Mouse (Mus musculus): ENCODE data around the gene Cetn4. TPM values are rescaled to one million over a fixed set of nuclear protein-coding genes. Genes with fewer than 3 reads are reported as not detected.

Cetn4 gene
- 0.84 and 1.7 TPM in 2 replicates for polyA plus RNA-seq (2015; fragmentation: Nextera tagmentation; extraction: Ambion mirVana)

DNA sequence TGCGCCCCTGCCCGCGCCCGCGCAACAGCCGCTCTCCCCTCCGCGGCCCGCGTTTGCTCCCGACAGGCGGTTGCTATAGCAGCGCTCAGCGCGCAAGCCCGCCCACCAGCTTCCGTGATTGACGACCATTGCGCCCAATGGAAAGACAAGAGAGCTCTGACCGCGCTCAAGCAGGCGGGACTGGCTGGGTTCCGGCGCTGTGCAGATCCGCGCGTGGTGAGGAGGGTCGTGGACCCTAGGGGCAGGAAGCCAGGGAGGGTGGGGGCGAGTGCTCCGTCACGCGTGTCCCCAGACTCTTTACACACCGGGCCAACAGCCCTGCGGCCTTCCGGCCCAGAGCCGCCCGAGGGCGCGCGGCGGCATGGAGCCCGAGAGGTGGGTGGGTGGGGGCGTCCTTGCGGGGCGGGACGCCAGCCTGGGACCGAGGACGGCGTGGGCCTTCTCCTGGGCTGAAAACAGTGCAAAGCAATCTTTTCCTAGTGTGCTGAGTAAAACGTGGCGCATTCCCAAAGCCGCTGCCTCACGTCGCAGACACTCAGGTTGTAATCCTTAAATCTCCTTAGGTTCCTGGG lies at the start of gene Cetn4, which contains the start of gene Bbs12:
Gene Cetn4, minus strand, starts transcription at position 339 of the 572 bp plus-strand sequence.
Gene Bbs12, plus strand, starts transcription at position 185 of the 572 bp plus-strand sequence.
- ATAC-seq (ENCODE audit: insufficient read depth) = peak; percentile 100
- under 1% methylated on average over 54 of the region's 54 CpGs for WGBS (ENCODE audit: insufficient replicate concordance)

GRCm38 (mm10) chr3:37360729-37361128 lies 48.2 kb upstream of the Cetn4 start:
- Histone ChIP-seq H3K36me3 (replicated peaks) (no peaks in the 10 kb centered on the region), H3K4me2 (no peak overlapping the region), H3K4me3 (replicated peaks) (no peak overlapping the region), H3K27me3 (peaks cover 9% of the 10 kb centered on the region; the same call in 1 of the 2 replicates), H3K27ac (replicated peaks) (no peak overlapping the region), H3K9ac (no peak overlapping the region), H3K4me1 (replicated peaks) (no peaks in the 10 kb centered on the region), H3K9me3 (replicated peaks) (no peaks in the 10 kb centered on the region)
- no peak for ATAC-seq (ENCODE audit: insufficient read depth)
- WGBS (ENCODE audit: insufficient replicate concordance) = 48% methylated on average over 9 of the region's 9 CpGs

More for the DNA sequence above, at the start of gene Cetn4, which contains the start of gene Bbs12:
- Histone ChIP-seq H3K4me2 (peak within 1 kb of the TSS; percentile 90), H3K9ac (peak within 1 kb of the TSS; percentile 73), H3K9me3 (replicated peaks) (no peaks in the 10 kb centered on the region), H3K27me3 (no peaks in the 10 kb centered on the region), H3K4me3 (replicated peaks) (peak within 1 kb of the TSS; percentile 80), H3K27ac (replicated peaks) (peak within 1 kb of the TSS; percentile 43), H3K36me3 (replicated peaks) (no peaks in the 10 kb centered on the region), H3K4me1 (replicated peaks) (peaks cover 19% of the 10 kb centered on the region)

- Histone ChIP-seq H3K9me3 (replicated peaks) (no peaks in the 10 kb centered on the region), H3K4me3 (replicated peaks) (no peak overlapping the region), H3K27ac (replicated peaks) (no peak overlapping the region), H3K4me1 (replicated peaks) (peaks cover 6% of the 10 kb centered on the region), H3K36me3 (replicated peaks) (no peaks in the 10 kb centered on the region), H3K9ac (no peak overlapping the region), H3K27me3 (peaks cover 20% of the 10 kb centered on the region), H3K4me2 (no peak overlapping the region)
- no peak for ATAC-seq (ENCODE audit: insufficient read depth)
- WGBS (ENCODE audit: insufficient replicate concordance) = 81% methylated on average over 1 of the region's 1 CpGs
Observed at GRCm38 (mm10) chr3:37354737-37355136, 42.2 kb upstream of the Cetn4 start.

DNA sequence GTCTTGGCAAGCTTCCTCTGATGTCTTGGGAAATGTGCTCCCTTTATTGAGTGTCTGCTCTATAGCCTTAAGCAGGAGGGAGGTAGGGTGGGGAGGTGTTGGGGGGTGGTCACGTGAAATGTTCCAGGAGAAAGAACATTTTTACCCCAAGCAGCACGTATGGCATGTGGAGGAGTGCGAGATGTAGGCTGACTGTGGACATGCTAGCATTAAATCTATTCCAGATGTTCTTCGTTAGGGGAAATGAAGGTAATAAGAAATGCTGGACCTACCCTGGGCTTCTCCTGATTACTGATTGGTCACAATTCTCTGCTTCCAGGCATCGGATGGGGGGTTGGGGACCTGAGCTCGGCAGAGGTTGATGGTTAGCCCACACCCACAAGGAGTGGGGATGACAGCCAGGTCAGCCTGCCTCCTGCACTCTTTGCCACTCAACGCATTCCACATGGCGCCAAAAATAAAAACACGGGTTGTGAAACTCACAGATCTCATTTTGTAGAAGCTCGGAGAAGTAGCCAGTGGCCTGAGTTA lies 41.5 kb upstream of the Cetn4 start:
- H3K27ac ChIP-seq (replicated peaks) = no peak overlapping the region
- no peaks in the 10 kb centered on the region for H3K36me3 ChIP-seq (replicated peaks)
- peaks cover 13% of the 10 kb centered on the region for H3K4me1 ChIP-seq (replicated peaks)
- no peaks in the 10 kb centered on the region for H3K9me3 ChIP-seq (replicated peaks)
- peaks cover 20% of the 10 kb centered on the region for H3K27me3 ChIP-seq
- 67% methylated on average over 10 of the region's 10 CpGs for WGBS (ENCODE audit: insufficient replicate concordance)
- ATAC-seq (ENCODE audit: insufficient read depth) = no peak
- H3K4me2 ChIP-seq = no peak overlapping the region
- H3K4me3 ChIP-seq (replicated peaks) = no peak overlapping the region
- no peak overlapping the region for H3K9ac ChIP-seq

DNA sequence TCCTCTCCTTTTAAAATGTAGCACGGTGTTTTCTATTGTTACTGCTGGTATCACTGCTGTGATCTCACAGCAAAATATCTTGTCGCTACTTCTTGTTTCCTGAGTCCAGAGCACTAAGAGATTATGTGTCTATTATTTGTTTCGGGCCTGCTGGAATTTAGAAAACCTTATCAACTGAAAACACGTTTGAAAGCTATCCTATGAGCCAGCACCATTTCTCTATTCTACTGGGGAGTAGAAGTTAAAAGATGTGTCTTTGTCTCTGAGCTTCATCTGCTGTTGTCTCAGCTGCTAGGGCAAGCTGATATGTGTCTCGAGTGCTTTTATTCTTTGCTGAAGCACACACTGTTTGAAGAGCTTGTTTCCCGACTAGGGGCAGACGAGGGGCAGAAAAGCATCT lies 37.9 kb upstream of the Cetn4 start:
- Histone ChIP-seq H3K4me2 (no peak overlapping the region), H3K36me3 (replicated peaks) (no peaks in the 10 kb centered on the region)
- ATAC-seq (ENCODE audit: insufficient read depth) = peak; percentile 75

DNA sequence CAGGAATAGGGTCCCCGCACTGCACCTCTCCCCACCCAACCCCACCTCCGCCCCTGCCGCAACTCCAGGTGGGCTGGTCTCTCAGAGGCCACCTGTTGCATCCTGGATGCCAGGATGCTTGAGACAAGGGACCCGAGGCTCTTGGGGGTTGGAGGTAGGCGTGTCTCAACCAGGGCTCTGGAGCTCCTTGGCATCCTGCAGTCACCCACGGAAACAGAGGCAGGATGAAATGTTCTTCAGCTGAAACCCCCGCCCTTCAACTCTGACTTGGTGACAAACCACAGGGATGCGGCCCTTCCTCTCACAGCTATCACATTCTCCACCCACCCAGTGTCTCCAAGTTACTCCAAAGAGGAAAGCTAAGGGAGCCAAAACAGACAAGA lies 36.6 kb upstream of the Cetn4 start:
- no peak for ATAC-seq (ENCODE audit: insufficient read depth)
- Histone ChIP-seq H3K36me3 (replicated peaks) (no peaks in the 10 kb centered on the region), H3K9ac (no peak overlapping the region), H3K27me3 (peaks cover 59% of the 10 kb centered on the region), H3K4me2 (peak overlapping the region; percentile 79), H3K9me3 (replicated peaks) (no peaks in the 10 kb centered on the region), H3K27ac (replicated peaks) (no peak overlapping the region), H3K4me1 (replicated peaks) (peaks cover 22% of the 10 kb centered on the region), H3K4me3 (replicated peaks) (peak overlapping the region; percentile 53)
- 14% methylated on average over 8 of the region's 8 CpGs for WGBS (ENCODE audit: insufficient replicate concordance)

More for the DNA sequence above, 37.9 kb upstream of the Cetn4 start:
- Histone ChIP-seq H3K27me3 (peaks cover 55% of the 10 kb centered on the region), H3K9me3 (replicated peaks) (no peaks in the 10 kb centered on the region), H3K9ac (no peak overlapping the region), H3K27ac (replicated peaks) (no peak overlapping the region), H3K4me1 (replicated peaks) (peaks cover 22% of the 10 kb centered on the region), H3K4me3 (replicated peaks) (no peak overlapping the region)
- WGBS (ENCODE audit: insufficient replicate concordance) = 12% methylated on average over 7 of the region's 7 CpGs

- Histone ChIP-seq H3K9me3 (replicated peaks) (no peaks in the 10 kb centered on the region), H3K4me2 (peak within 1 kb of the TSS; percentile 79), H3K4me1 (replicated peaks) (peaks cover 22% of the 10 kb centered on the region), H3K36me3 (replicated peaks) (no peaks in the 10 kb centered on the region), H3K27me3 (peaks cover 66% of the 10 kb centered on the region), H3K4me3 (replicated peaks) (peak within 1 kb of the TSS; percentile 53), H3K9ac (peak within 1 kb of the TSS; percentile 11; the same call in 1 of the 2 replicates), H3K27ac (replicated peaks) (no peak within 1 kb of the TSS)
- WGBS (ENCODE audit: insufficient replicate concordance) = 2% methylated on average over 74 of the region's 75 CpGs
- no peak for ATAC-seq (ENCODE audit: insufficient read depth)
Observed at GRCm38 (mm10) chr3:37348221-37349165, 36.0 kb upstream of the Cetn4 start, which contains the start of gene Fgf2. TSS of gene Fgf2 (plus strand) at chr3:37348346.

- no peak overlapping the region for H3K9ac ChIP-seq
- peak overlapping the region; percentile 79 for H3K4me2 ChIP-seq
- H3K9me3 ChIP-seq (replicated peaks) = no peaks in the 10 kb centered on the region
- no peaks in the 10 kb centered on the region for H3K36me3 ChIP-seq (replicated peaks)
- H3K27ac ChIP-seq (replicated peaks) = no peak overlapping the region
- H3K4me3 ChIP-seq (replicated peaks) = no peak overlapping the region
- WGBS (ENCODE audit: insufficient replicate concordance) = 22% methylated on average over 9 of the region's 9 CpGs
- peaks cover 22% of the 10 kb centered on the region for H3K4me1 ChIP-seq (replicated peaks)
- ATAC-seq (ENCODE audit: insufficient read depth) = no peak
- peaks cover 72% of the 10 kb centered on the region for H3K27me3 ChIP-seq
Observed at GRCm38 (mm10) chr3:37347671-37348070, 35.2 kb upstream of the Cetn4 start.

DNA sequence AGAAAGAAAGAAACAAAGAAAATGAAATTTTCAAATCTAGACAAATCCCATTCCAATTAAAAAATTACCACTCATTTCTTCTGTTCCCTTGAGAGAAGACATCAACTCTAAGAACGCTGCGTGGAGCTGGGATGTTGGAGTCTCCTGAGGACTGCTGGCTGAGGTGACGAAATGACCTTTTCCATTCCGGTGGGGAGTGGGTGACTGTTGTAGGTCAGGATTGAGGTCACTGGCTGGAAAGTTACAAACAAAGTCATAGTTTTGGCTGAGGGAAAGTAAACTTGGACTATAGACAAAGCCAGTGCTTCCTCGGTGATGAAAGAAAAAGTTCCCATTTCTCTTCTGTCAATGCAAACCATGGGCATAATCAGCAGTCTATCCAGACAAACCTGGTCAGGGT lies 30.3 kb upstream of the Cetn4 start:
- no peak overlapping the region for H3K4me3 ChIP-seq (replicated peaks)
- H3K27ac ChIP-seq (replicated peaks) = no peak overlapping the region
- ATAC-seq (ENCODE audit: insufficient read depth) = no peak
- no peaks in the 10 kb centered on the region for H3K4me1 ChIP-seq (replicated peaks)
- no peaks in the 10 kb centered on the region for H3K36me3 ChIP-seq (replicated peaks)
- no peak overlapping the region for H3K4me2 ChIP-seq
- no peak overlapping the region for H3K9ac ChIP-seq
- peaks cover 42% of the 10 kb centered on the region for H3K27me3 ChIP-seq
- 63% methylated on average over 5 of the region's 5 CpGs for WGBS (ENCODE audit: insufficient replicate concordance)
- H3K9me3 ChIP-seq (replicated peaks) = no peaks in the 10 kb centered on the region

GRCm38 (mm10) chr3:37341110-37341509 lies 28.6 kb upstream of the Cetn4 start:
- H3K4me3 ChIP-seq (replicated peaks) = no peak overlapping the region
- no peaks in the 10 kb centered on the region for H3K4me1 ChIP-seq (replicated peaks)
- no peaks in the 10 kb centered on the region for H3K36me3 ChIP-seq (replicated peaks)
- H3K4me2 ChIP-seq = no peak overlapping the region
- 51% methylated on average over 5 of the region's 5 CpGs for WGBS (ENCODE audit: insufficient replicate concordance)
- no peak overlapping the region for H3K27ac ChIP-seq (replicated peaks)
- H3K27me3 ChIP-seq = peaks cover 25% of the 10 kb centered on the region
- no peaks in the 10 kb centered on the region for H3K9me3 ChIP-seq (replicated peaks)
- no peak for ATAC-seq (ENCODE audit: insufficient read depth)
- H3K9ac ChIP-seq = no peak overlapping the region

- Histone ChIP-seq H3K36me3 (replicated peaks) (no peaks in the 10 kb centered on the region), H3K4me3 (replicated peaks) (no peak overlapping the region), H3K27ac (replicated peaks) (no peak overlapping the region; the same call in 1 of the 2 replicates), H3K9ac (no peak overlapping the region), H3K9me3 (replicated peaks) (no peaks in the 10 kb centered on the region), H3K27me3 (no peaks in the 10 kb centered on the region), H3K4me1 (replicated peaks) (peaks cover 28% of the 10 kb centered on the region), H3K4me2 (no peak overlapping the region)
- ATAC-seq (ENCODE audit: insufficient read depth) = peak; percentile 62
- 49% methylated on average over 4 of the region's 4 CpGs for WGBS (ENCODE audit: insufficient replicate concordance)
Observed at GRCm38 (mm10) chr3:37334053-37334452, 21.5 kb upstream of the Cetn4 start.
